Mouse (Mus musculus) mouse embryonic stem cell (cell line): Measurements from ENCODE around the gene Pir.

Experiments
- in situ Hi-C, 2 experiments: fragments of 300-500 bp; cut with MboI; formaldehyde crosslinking; loops; 1 replicate in 1 of 2; 3 replicates in 1 of 2; pipeline ENCODE4 v1.14.3; 2019 to 2020; ENCODE audit warnings: low sequenced_read_pairs in 2 of 2, low pct_unique_long_range_greater_than_20kb in 1 of 2, mixed read lengths in 1 of 2; ENCODE audit not compliant: unreplicated experiment in 1 of 2

Pir gene

GRCm38 (mm10) chrX:164322492-164322891 is 53.3 kb downstream of the Pir start:
- in situ Hi-C loops = no loop called here

- in situ Hi-C loops = no loop called here
Observed at GRCm38 (mm10) chrX:164323391-164323913, 54.3 kb downstream of the Pir start.

GRCm38 (mm10) chrX:164330351-164330750 is 61.2 kb downstream of the Pir start:
- in situ Hi-C loops = no loop called here

GRCm38 (mm10) chrX:164330766-164331165 is 61.6 kb downstream of the Pir start:
- in situ Hi-C loops = no loop called here

GRCm38 (mm10) chrX:164338591-164338990 is 69.4 kb downstream of the Pir start:
- in situ Hi-C loops = no loop called here

- in situ Hi-C loops = no loop called here
Observed at GRCm38 (mm10) chrX:164345359-164345938, 76.3 kb downstream of the Pir start.

- in situ Hi-C loops = no loop called here
Observed at GRCm38 (mm10) chrX:164348937-164349336, 79.8 kb downstream of the Pir start.

GRCm38 (mm10) chrX:164365153-164365865 is 96.1 kb downstream of the Pir start:
- in situ Hi-C loops = no loop called here

- in situ Hi-C loops = no loop called here
Observed at GRCm38 (mm10) chrX:164370576-164370975, 101.4 kb downstream of the Pir start.

GRCm38 (mm10) chrX:164373081-164373480 is 103.9 kb downstream of the Pir start, which contains the start of gene Vegfd:
Gene Vegfd (plus strand): TSS chrX:164373378.
- in situ Hi-C loops = no loop called here

GRCm38 (mm10) chrX:164374586-164374985 is 105.4 kb downstream of the Pir start:
- in situ Hi-C loops = no loop called here

- in situ Hi-C loops = loop anchor here in 1 of 2 experiments (5.0 to 10.0 kb wide), 2 partner anchors 75 to 197 kb away; no protein-coding TSS in a partner anchor
Observed at GRCm38 (mm10) chrX:164379721-164380120, 110.5 kb downstream of the Pir start.

- in situ Hi-C loops = loop anchor here in 1 of 2 experiments (5.0 to 10.0 kb wide), 2 partner anchors 77 to 200 kb away; no protein-coding TSS in a partner anchor
Observed at GRCm38 (mm10) chrX:164381618-164382408, 112.6 kb downstream of the Pir start.

GRCm38 (mm10) chrX:164394091-164394490 is 124.9 kb downstream of the Pir start:
- in situ Hi-C loops = no loop called here

- in situ Hi-C loops = no loop called here
Observed at GRCm38 (mm10) chrX:164398456-164398855, 129.3 kb downstream of the Pir start.

- in situ Hi-C loops = loop anchor here (5.0 to 25.0 kb wide), 2 partner anchors 37 to 443 kb away; partner anchors contain the start of gene Zrsr2 (in 2 of the 2)
Observed at GRCm38 (mm10) chrX:164405080-164405649, 136.0 kb downstream of the Pir start.

GRCm38 (mm10) chrX:164406133-164407022 is 137.2 kb downstream of the Pir start:
- in situ Hi-C loops = loop anchor here (5.0 to 25.0 kb wide), 2 partner anchors 36 to 444 kb away; partner anchors contain the start of gene Zrsr2 (in 2 of the 2)
